Mouse (Mus musculus): ENCODE measurements around the gene Glo1. TPM values are rescaled to one million over a fixed set of nuclear protein-coding genes. Genes with fewer than 3 reads are reported as not detected.
"Not testable (repeated sequence)": the region's sequence is repeated elsewhere in the genome, so short reads cannot be mapped to it uniquely, and the experiment has no call there.

The Glo1 gene
- 117 and 124 TPM in 2 replicates for polyA plus RNA-seq (2011; ENCODE audit: insufficient read length, low read depth, missing spikeins)

DNA sequence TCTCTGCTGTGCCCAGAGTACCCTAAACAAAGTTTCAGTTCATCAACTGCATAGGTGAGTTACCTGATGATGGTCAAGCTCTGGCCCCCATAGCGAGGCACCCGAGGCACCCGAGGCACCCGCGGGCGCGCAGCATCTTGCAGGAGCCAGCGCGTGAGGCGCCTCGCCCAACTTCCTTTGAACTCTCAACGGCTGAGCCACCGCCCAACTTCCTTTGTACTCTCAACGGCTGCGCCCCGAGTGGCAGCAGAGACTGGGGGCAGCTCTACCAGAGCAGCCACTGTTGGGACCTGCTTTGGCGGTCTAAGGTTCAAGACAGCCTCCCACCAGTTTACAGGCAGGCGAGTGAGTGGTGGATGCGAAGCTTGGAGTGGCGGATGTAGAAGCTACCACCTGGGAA is at the start of gene Glo1:
Gene Glo1 (minus strand): TSS at position 153 of the 400 bp plus-strand sequence.
- H3K4me1 ChIP-seq (ENCODE audit: control insufficient read depth, insufficient read depth, low read length); H3K27ac ChIP-seq (ENCODE audit: insufficient read depth, low read length); H3K4me3 ChIP-seq (ENCODE audit: insufficient read depth, low read length): not testable (repeated sequence)

DNA sequence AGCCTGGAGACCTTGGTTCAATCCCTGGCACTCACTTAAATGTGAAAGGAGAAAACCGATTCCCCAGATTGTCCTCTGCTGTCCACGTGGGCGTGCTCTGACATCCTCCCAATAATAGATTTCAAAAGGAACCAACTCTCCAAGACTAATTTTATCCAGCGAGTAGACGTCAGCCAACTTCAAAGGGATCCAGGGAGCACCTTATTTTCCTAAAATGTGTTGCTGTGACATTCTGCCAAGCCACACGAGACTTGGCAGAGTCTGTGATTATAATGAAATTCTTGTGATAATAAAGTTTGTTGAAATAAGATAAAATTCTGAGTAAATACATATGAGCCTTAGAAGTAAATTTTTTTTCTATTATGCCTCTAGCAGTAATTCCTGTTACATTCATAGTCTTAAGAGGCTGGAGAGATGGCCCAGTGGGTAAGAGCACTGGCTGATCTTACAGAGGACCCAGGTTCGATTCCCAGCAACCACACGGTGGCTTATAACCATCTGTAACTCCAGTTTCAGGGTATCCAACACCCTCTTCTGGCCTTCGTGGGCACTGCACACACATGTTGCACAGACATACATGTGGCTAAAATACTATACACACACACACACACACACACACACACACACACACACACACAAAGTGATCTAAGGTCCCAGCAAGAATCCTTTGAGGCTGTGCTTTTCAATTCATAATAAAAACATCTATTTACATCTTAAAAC is 48.5 kb upstream of the Glo1 start:
- Histone ChIP-seq H3K27ac (ENCODE audit: insufficient read depth, low read length) (no peak overlapping the region), H3K4me3 (ENCODE audit: insufficient read depth, low read length) (no peak overlapping the region), H3K4me1 (ENCODE audit: control insufficient read depth, insufficient read depth, low read length) (no peaks in the 10 kb centered on the region)
- TF ChIP-seq POLR2A (IDR thresholded peaks at IDR 0.05; ENCODE audit: low read depth, low read length) (no peak), CTCF (IDR thresholded peaks at IDR 0.05; ENCODE audit: borderline replicate concordance, insufficient read depth, low read length) (no peak)

DNA sequence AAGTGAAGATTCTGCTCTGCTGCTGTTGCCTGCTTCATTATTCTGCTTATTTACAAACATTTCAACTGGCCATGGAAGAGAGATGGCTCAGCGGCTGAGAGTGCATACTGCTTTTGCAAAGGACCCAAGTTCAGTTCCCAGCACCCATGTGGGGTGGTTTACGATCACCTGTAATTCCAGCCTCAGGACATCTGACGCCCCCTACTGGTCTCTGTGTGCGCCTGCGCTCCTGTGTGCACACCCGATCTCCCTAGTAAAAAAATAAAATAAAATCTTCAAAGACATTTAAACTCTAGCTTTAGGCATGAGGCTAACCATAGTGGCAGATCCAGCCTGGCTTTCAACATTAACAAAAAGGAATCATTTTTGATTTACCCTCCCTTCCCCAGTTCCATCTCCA is 46.4 kb upstream of the Glo1 start:
- H3K4me1 ChIP-seq (ENCODE audit: control insufficient read depth, insufficient read depth, low read length) = no peaks in the 10 kb centered on the region
- TF ChIP-seq CTCF (IDR thresholded peaks at IDR 0.05; ENCODE audit: borderline replicate concordance, insufficient read depth, low read length) = no peak
- no peak overlapping the region for H3K4me3 ChIP-seq (ENCODE audit: insufficient read depth, low read length)
- H3K27ac ChIP-seq (ENCODE audit: insufficient read depth, low read length) = no peak overlapping the region

DNA sequence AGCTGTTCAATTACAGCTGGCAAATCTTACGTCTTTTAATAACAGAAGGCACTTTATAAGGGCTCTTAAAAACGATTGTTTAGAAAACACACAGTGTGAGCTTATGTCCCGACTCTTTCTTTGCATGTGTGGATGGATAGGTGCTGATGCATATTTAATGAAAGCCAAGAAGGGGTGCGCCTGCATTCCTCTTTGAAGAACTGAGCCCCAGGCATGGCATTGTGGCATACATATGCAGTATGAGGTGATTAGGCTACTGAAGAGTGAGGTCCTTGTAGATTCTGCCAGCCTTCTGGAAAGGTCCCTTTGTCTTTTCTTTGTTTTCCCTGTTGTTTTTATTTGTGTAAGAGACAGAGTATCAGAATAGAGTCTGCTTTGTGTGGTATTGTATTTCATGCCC is 45.9 kb upstream of the Glo1 start:
- TF ChIP-seq CTCF (IDR thresholded peaks at IDR 0.05; ENCODE audit: borderline replicate concordance, insufficient read depth, low read length) (no peak), POLR2A (IDR thresholded peaks at IDR 0.05; ENCODE audit: low read depth, low read length) (no peak)
- Histone ChIP-seq H3K4me3 (ENCODE audit: insufficient read depth, low read length) (no peak overlapping the region), H3K4me1 (ENCODE audit: control insufficient read depth, insufficient read depth, low read length) (no peaks in the 10 kb centered on the region), H3K27ac (ENCODE audit: insufficient read depth, low read length) (no peak overlapping the region)

DNA sequence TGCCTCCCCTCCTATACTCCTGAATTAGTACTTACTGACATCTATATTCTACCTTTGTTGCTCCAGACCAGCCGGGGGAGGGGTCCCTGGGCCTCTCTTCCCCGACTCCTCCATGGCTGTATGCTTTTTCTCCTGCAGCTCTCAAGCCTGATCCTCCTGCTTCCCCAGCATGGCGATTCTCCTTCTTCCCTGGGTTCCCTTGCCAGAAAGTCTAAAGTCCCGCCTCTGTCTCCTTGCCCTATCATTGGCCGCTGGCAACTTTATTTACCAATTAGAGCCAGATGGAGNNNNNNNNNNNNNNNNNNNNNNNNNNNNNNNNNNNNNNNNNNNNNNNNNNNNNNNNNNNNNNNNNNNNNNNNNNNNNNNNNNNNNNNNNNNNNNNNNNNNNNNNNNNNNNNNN is 38.2 kb upstream of the Glo1 start:
- Histone ChIP-seq H3K27ac (ENCODE audit: insufficient read depth, low read length) (no peak overlapping the region), H3K4me1 (ENCODE audit: control insufficient read depth, insufficient read depth, low read length) (no peaks in the 10 kb centered on the region), H3K4me3 (ENCODE audit: insufficient read depth, low read length) (no peak overlapping the region)
- TF ChIP-seq CTCF (IDR thresholded peaks at IDR 0.05; ENCODE audit: borderline replicate concordance, insufficient read depth, low read length) = no peak
- no peak for TF ChIP-seq POLR2A (IDR thresholded peaks at IDR 0.05; ENCODE audit: low read depth, low read length)

DNA sequence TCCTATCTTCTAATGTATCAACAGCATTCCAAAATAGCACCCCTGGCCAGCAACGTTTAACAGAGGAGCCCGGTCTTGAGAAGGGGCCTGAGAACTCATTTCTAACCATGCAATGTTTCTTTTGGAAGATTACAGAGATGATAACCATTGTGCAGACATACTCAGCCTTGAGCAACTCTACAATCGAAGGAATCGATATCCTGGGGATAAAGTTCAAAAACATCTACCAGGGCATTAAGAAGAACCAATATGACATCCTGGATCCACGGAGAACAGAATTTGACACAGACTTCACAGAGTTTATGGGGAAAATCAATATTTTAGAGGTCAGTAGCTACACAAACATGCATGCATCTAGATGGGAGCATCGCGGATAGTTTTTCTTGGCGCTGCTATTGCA is 36.5 kb upstream of the Glo1 start:
- TF ChIP-seq POLR2A (IDR thresholded peaks at IDR 0.05; ENCODE audit: low read depth, low read length) = no peak
- no peak for TF ChIP-seq CTCF (IDR thresholded peaks at IDR 0.05; ENCODE audit: borderline replicate concordance, insufficient read depth, low read length)

DNA sequence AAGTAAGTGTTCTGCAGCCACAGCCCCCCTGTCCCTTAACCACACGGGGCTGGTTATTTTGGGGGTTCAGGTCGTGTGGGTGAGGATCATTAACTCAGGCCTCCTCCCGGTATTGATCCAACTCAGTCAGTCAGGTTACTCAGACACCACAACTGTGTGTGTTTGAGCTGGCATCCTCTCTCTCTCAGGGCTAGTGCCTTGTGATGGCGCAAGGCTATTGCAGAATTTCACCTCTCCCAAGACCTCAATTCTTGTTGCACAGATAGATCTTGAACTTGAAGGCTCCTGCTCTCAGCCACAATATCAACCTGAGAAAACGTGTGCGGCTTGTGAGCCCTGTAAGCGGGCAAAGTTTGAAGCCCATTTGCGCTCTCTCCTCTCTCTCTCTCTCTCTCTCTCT is 35.5 kb upstream of the Glo1 start:
- Histone ChIP-seq H3K4me3 (ENCODE audit: insufficient read depth, low read length) (no peak overlapping the region), H3K4me1 (ENCODE audit: control insufficient read depth, insufficient read depth, low read length) (no peaks in the 10 kb centered on the region), H3K27ac (ENCODE audit: insufficient read depth, low read length) (no peak overlapping the region)
- TF ChIP-seq CTCF (IDR thresholded peaks at IDR 0.05; ENCODE audit: borderline replicate concordance, insufficient read depth, low read length) (no peak), POLR2A (IDR thresholded peaks at IDR 0.05; ENCODE audit: low read depth, low read length) (no peak)

More for the DNA sequence above, 36.5 kb upstream of the Glo1 start:
- Histone ChIP-seq H3K4me1 (ENCODE audit: control insufficient read depth, insufficient read depth, low read length) (no peaks in the 10 kb centered on the region), H3K4me3 (ENCODE audit: insufficient read depth, low read length) (no peak overlapping the region), H3K27ac (ENCODE audit: insufficient read depth, low read length) (no peak overlapping the region)

DNA sequence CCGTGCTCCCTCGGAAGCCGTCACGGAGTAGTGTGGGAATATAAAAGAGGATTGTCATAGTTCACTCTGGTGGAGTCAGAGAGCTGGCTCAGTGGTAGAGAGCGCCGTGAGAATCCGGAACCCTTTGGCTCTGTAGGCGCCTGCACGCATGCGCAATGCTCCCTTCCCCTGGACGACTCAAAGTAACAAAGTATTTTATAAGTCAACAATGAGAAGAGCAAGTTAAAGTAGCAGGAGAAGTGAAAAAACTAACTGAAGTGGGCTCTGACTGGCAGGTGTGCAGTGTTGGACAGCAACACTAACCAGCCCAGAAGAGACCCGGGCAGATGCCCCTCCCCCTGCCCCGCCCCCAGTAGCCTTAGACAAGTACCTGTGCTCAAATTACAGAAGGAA is 31.5 kb upstream of the Glo1 start:
- no peak for TF ChIP-seq CTCF (IDR thresholded peaks at IDR 0.05; ENCODE audit: borderline replicate concordance, insufficient read depth, low read length)
- TF ChIP-seq POLR2A (IDR thresholded peaks at IDR 0.05; ENCODE audit: low read depth, low read length) = no peak
- H3K4me3 ChIP-seq (ENCODE audit: insufficient read depth, low read length) = peak overlapping the region; percentile 36
- no peaks in the 10 kb centered on the region for H3K4me1 ChIP-seq (ENCODE audit: control insufficient read depth, insufficient read depth, low read length)
- no peak overlapping the region for H3K27ac ChIP-seq (ENCODE audit: insufficient read depth, low read length)

DNA sequence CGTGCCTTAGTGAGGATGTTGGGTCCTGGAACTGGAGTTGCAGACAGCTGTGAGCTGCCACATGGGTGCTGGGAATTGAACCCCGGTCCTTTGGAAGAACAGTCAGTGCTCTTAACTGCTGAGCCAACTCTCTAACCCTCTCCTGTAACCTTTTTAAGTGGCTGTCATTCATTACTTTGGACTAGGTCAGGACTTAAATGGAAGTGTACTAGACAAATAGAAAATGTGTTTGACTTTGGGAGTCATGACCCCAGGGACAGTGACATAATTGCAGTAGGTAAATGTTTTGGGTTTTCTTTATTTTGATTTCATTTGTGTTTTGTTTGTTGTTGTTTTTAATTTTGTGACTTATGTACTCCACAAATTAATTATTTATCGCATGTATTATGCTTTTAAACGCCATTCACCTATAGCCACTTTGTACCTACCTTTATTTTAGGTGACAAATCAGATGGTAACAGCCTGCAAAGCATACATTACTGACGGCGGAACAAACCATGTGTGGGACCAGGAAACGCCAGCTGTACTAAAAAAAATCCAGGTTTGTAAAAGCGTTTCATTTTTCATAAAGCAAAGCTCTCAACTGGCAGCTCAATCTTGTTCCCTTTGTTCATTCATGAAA is 31.0 kb upstream of the Glo1 start:
- Histone ChIP-seq H3K27ac (ENCODE audit: insufficient read depth, low read length) (no peak overlapping the region), H3K4me3 (ENCODE audit: insufficient read depth, low read length) (peak overlapping the region; percentile 36), H3K4me1 (ENCODE audit: control insufficient read depth, insufficient read depth, low read length) (no peaks in the 10 kb centered on the region)
- TF ChIP-seq CTCF (IDR thresholded peaks at IDR 0.05; ENCODE audit: borderline replicate concordance, insufficient read depth, low read length) = no peak
- TF ChIP-seq POLR2A (IDR thresholded peaks at IDR 0.05; ENCODE audit: low read depth, low read length) = no peak

DNA sequence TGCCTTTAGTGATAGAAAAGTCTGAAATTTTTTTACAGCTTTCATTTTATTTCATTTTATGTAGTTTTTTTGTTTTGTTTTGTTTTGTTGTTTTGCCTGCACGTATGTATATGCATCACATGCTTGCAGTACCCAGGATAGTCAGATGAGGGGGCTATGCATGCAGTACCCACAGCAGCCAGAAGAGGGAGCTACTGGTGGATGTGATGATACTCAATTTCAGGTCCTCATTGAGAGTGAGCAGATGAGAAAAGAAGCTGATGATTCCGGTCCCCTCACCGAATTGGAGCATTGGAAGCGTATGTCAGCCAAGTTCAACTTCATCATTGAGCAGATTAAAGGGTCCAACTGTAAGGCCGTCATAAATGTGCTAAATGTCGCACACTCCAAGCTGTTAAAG is 26.3 kb upstream of the Glo1 start:
- no peak overlapping the region for H3K4me3 ChIP-seq (ENCODE audit: insufficient read depth, low read length)
- TF ChIP-seq CTCF (IDR thresholded peaks at IDR 0.05; ENCODE audit: borderline replicate concordance, insufficient read depth, low read length) = no peak
- no peak for TF ChIP-seq POLR2A (IDR thresholded peaks at IDR 0.05; ENCODE audit: low read depth, low read length)
- no peak overlapping the region for H3K27ac ChIP-seq (ENCODE audit: insufficient read depth, low read length)
- H3K4me1 ChIP-seq (ENCODE audit: control insufficient read depth, insufficient read depth, low read length) = no peaks in the 10 kb centered on the region

Data from embryonic fibroblast, embryonic 13.5 days (primary cell).